Mouse (Mus musculus): ENCODE data around the gene Gns.
A peak's percentile ranks its signal among the peaks of the same experiment; 100 is the strongest.

Gns gene

GRCm38 (mm10) chr10:121365781-121366272 is 937 bp downstream of the Gns start:
- no peak for DNase-seq (ENCODE audit: low spot score in 2 of 2)

DNA sequence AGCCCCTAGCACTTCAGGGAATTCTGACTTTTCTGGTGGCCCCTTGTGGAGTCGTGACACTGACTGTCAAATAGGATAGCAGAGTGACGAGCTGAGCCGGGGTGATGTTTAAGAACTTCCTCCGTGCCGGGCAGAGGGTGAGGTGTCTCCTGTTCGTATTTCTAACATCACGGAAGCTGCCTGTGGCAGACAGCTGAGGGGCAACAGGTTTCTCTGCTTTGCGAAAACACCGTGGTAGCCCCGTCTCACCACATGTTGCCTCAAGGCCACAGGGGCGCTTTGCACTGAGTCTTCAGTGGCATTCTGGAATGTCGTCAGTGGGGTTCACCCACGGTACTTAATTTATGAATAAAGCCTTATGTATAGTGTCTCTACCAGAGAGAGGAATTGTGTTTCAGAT is 2.4 kb downstream of the Gns start:
- DNase-seq (ENCODE audit: low spot score in 2 of 2) = no peak

DNA sequence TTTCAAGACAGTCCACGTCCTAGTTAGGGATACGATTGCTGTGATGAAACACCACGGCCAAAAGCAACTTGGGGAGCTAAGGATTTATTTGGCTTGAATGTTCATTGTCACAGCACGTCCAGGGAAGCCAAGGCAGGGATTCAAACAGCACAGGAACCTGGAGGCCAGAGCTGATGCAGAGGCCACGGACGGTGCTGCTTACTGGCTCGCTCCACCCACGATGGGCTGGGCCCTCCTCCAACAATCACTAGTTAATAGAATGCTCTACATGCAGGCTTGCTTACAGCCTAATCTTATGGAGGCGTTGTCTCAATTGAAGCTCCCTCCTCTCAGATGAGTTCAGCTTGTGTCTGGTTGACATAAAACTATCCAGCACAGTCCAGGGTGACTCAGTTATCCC is 2.9 kb downstream of the Gns start:
- no peak for DNase-seq (ENCODE audit: low spot score in 2 of 2)

GRCm38 (mm10) chr10:121368783-121369465 is 4.0 kb downstream of the Gns start:
- DNase-seq (ENCODE audit: low spot score in 2 of 2) = peak in 1 of 2 experiments; percentile 18

DNA sequence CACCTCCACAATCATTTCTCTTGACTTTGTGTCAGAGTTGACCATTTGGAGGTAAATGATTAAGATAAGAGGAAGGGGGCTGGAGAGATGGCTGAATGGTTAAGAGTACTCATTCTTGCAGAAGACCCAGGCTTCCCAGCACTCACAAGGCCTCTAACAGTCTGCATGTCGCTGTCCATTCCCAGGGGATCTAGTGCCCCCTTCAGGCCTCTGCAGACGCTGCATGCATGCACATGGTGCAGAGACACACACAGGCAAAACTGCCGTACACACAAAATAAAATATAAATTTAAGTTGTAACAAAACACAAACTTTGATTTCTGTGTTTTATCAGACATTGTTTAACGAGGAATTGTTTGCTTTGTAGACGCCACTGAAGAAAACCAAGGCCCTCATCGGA is 5.9 kb downstream of the Gns start:
- DNase-seq (ENCODE audit: low spot score in 2 of 2) = no peak

DNA sequence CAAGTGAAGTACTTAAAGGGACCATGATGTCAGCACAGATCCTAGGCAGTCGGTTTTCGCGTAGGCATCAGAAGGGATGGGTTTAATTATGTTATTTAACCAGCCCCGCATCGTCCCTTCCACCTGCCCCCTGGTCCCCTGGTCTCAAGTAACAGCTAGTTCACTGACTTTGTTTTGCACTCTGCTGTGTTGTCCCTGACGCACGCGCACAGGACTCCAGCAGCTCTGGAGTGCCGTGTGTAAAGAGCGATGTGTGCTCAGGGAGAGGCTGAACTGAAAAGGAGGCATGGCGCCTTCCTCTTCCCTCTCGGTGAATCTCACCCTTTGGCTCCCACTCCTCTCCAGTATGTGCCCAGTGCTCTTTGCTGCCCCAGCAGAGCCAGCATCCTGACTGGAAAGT is 9.1 kb downstream of the Gns start:
- no peak for DNase-seq (ENCODE audit: low spot score in 2 of 2)

GRCm38 (mm10) chr10:121374693-121375620 is 10.1 kb downstream of the Gns start:
- no peak for DNase-seq (ENCODE audit: low spot score in 2 of 2)

DNA sequence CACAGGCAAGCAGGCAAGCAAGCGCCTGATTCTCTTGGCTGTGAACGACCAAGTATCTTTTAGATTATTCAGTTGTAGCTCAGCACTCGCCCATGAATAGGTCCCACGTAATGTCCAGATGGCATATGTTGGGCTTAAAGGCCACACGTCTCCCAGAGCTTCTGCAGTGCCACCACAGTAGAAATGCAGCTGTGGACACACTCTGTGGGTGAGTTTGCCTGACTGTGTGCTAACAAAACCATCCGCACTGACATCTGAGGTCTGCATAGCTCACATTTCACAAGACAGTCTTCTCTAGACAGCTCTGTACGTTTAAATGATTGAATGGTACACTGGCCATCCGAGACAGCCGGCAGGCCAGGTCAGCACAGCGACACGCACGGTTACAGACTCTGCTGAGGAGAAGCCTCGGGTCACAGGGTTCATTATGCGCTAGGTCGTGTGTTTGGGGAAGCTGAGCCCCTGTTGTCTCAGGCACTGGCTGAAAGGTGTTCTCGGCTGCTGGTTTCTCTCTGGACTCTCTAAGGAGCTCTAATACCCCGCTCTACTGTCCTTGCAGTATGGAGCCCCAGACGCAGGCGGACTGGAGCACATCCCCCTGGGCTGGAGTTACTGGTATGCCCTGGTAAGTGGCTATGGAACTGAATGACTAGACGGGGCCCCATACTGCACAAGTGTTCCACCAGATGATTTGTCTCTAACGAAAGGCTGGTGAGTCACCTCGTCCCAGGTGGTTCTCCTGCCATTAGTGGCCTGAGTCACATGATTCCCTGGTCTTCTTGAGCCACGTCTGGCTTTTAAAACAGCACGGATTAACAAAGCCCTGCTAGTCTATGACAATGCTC is 11.0 kb downstream of the Gns start:
- DNase-seq (ENCODE audit: low spot score in 2 of 2) = no peak

GRCm38 (mm10) chr10:121376530-121377271 is 11.8 kb downstream of the Gns start:
- no peak for DNase-seq (ENCODE audit: low spot score in 2 of 2)

DNA sequence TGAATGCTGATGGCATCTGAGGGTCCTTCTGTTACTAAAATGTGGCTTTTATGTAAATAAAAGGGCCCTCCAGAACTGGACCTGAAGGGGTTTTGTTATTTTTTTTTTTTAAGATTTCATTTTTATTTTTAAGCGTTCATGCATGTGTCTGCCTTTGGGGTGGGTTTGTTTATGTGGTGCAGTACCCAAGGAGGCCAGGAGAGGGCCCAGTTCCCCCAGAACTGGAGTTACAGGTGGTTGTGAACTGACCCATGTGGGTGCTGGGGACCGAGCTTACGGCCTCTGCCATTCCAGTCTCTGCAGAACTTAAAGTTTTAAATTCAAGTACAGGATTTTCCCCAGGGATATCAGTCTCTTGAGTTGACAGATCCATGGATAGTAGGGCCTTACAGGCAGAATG is 14.5 kb downstream of the Gns start:
- DNase-seq (ENCODE audit: low spot score in 2 of 2) = no peak

GRCm38 (mm10) chr10:121381280-121381679 is 16.4 kb downstream of the Gns start:
- DNase-seq (ENCODE audit: low spot score in 2 of 2) = no peak

DNA sequence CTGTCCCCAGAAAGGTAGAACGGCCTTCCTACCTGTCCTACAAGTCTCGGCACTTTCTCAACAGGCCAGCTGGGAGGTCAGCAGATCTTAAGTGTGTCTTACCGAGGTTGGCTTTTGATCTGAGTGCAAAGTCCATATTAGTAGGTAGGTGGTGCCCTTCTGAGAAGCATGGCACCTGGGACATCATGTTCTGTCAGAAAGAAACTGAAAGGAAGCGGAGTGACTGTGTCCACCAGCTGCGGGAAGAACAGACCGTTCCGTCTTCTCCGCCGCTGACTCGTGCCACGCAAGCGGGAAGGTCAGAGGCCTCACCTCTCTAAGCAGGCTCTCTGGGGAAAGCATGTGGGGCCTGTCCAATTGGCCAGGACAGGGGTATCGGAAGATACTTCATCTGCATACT is 19.8 kb downstream of the Gns start:
- no peak for DNase-seq (ENCODE audit: low spot score in 2 of 2)

GRCm38 (mm10) chr10:121385695-121386094 is 20.8 kb downstream of the Gns start:
- DNase-seq (ENCODE audit: low spot score in 2 of 2) = no peak

DNA sequence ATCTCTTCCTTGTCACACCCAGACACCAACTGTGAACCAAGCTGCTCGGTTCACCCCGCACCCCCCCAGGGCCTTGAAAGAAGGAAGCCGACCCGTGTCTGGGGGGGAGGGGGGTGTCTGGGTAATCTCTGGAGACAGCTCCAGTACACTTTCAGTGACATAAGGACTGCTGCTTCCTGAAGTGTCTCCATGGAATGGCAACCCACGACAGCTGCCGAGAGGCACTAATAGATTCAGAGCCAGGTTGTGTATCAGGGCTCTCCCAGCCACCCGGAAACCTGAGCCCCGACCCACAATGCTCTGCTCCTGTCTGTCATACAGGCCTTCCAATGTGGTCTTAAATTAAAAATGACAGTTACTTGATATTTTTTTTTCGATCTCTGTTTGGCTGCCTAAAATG is 21.5 kb downstream of the Gns start:
- no peak for DNase-seq (ENCODE audit: low spot score in 2 of 2)

- DNase-seq (ENCODE audit: low spot score in 2 of 2) = no peak
Observed at GRCm38 (mm10) chr10:121390602-121391001, 25.7 kb downstream of the Gns start.

DNA sequence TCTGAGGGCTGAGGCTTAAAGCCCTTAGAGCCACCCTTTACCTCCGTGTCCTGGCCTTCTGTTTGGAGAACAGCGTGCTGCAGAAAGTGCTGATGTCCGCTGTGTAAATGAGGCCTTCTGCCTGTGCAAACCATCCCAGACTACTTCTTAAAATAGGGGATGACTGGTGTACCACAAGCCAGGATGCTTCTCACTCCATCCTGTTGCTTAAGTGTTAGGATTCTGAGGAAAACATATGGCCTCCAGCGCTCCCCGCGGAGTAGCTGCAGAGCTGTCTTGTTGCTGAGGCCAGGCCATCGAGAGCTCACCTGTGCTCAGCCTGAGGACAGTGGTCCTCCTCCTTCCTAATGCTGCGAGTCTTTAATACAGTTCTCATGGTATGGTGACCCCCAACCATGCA is 27.0 kb downstream of the Gns start:
- no peak for DNase-seq (ENCODE audit: low spot score in 2 of 2)

DNA sequence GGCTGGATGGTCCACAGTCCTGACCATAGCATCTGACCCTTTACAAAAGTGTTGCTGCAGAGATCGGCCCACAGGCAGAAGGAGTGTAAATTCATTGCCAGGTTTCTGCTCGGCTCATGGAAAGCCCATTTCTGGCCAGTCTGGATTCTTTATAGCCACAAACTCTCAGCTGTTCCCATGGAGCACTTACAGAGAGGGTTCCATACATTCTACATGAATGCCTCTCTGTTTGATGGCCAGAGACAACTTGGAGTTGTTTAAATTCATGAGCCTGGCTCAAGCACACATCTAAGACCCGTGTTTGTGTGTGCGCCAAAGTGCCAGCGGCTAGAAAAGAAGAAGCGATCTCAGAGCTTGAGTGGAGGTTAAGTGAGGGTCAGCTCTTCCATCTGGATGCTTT is 29.4 kb downstream of the Gns start:
- no peak for DNase-seq (ENCODE audit: low spot score in 2 of 2)

DNA sequence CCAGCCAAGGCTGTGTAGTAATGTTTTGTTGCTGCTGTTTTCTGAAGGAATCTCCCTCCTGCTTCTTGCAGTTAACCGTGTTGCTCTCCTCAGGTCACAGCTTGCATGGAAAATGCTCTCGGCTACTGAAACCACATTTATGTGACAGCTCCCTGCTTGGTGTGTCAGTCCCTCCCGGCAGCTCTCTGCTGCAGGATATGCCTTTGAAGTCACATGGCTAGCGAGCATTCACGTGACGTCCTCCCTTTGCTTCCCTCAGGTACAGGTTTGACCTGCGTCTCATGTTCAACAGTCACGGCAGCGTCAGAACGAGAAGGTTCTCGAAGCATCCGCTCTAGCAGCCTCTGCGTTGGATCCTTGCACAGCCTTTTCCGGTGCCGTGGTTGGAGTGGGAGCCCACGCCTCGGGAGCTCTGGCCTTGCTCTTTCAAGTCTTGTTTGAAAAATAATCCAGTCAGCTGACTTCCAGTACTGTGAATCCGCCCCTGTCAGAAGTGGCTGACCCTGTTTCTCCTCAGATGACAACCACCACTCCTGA is 30.0 kb downstream of the Gns start:
- DNase-seq (ENCODE audit: low spot score in 2 of 2) = no peak

DNA sequence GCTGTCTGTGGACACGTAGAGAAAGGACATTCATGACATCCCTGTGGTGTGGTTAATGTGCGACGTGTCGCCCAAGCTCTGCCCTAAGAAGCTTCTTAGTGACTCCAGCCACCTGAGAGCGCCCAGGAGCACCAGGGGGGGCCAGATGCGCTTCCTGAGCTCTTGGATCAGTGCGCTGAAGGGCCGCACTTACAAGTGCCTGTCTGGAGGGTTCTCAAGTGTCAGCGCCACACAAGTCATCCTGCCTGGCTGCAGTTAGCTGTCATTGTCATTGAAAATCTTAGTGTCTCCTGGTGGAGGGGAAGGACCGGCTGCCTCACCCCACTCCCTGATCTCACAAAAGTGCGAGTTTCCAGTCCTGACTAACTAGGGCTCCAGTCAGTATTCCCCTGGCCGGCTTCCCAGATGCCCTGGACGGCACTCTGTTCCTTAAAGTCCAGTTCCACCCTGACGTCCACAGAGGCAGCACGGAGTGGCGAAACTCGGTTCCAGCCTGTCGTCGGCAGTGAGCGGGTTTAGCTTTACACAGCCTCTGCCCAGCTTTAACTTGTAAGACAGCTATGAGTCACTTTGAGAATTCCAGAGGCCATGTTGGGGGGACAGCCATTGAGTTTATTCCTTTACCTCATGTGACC is 30.8 kb downstream of the Gns start:
- no peak for DNase-seq (ENCODE audit: low spot score in 2 of 2)

DNA sequence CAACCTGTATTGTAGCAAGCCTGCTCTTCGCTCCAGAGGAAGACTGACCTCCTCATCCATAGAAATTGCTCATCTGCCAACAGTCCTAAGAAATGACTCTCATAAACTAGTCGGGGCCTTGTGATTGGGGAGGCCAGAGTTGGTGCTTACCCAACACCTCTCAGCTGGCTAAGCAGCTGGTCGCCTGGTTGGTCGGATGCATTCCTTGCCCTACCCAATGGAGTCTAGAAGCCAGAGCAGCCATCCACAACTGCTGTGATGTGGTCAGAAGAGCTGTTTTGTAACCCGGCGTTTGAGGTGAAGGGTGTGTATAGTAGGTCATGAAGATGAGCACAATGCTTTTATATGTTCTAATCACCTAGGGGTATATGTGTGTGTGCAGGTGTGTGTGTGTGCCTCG is 33.7 kb downstream of the Gns start:
- DNase-seq (ENCODE audit: low spot score in 2 of 2) = no peak

DNA sequence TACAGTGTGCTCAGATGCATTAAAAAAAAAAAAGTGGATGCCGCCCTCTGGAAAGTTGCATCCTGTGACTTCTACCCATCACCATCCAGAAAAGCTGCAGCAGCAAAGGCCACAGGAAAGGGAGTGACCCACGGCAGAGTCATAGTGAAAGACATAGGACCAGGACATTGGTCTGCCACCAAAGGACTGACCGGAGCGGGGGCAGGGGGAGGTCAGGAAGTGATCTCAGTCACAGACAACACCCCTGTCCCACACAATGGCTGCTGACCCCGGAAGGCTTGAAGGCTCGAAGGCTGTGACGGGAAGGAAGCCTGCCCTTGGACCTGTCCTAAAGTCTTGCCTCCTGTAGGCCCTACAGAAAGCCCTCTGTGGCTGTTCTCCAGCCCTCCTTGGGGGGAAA is 36.1 kb downstream of the Gns start:
- no peak for DNase-seq (ENCODE audit: low spot score in 2 of 2)
